Mouse (Mus musculus): ENCODE results near the gene Hmcn1. TPM values are rescaled to one million over a fixed set of nuclear protein-coding genes. Genes with fewer than 3 reads are reported as not detected.

Gene Hmcn1
- polyA plus RNA-seq, 1 experiment from 2014 or later: 8.9 TPM

- H3K4me1 ChIP-seq (ENCODE audit: control insufficient read depth, insufficient read depth, low read length): no peaks in the 10 kb centered on the region
- WGBS: 38% methylated on average over 2 of the region's 2 CpGs
- no peak overlapping the region for H3K4me3 ChIP-seq (ENCODE audit: low read depth, low read length)
- DNase-seq (ENCODE audit: low spot score) (peak; percentile 57), ATAC-seq (ENCODE audit: insufficient read depth, low FRiP score, low TSS enrichment) (no peak)
- H3K27ac ChIP-seq (ENCODE audit: low read depth, low read length): no peak overlapping the region
- no peak overlapping the region for H3K4me2 ChIP-seq (ENCODE audit: low read depth)
- no peaks in the 10 kb centered on the region for H3K27me3 ChIP-seq (ENCODE audit: control insufficient read depth, insufficient read depth, low read length)
- H3K9ac ChIP-seq (ENCODE audit: low read length): no peak overlapping the region
- H3K36me3 ChIP-seq (ENCODE audit: control insufficient read depth, insufficient read depth, low read length): no peaks in the 10 kb centered on the region
- H3K9me3 ChIP-seq (ENCODE audit: control insufficient read depth, low read length): no peaks in the 10 kb centered on the region
Measured at GRCm38 (mm10) chr1:150591253-150591652, 402.0 kb downstream of the Hmcn1 start.

DNA sequence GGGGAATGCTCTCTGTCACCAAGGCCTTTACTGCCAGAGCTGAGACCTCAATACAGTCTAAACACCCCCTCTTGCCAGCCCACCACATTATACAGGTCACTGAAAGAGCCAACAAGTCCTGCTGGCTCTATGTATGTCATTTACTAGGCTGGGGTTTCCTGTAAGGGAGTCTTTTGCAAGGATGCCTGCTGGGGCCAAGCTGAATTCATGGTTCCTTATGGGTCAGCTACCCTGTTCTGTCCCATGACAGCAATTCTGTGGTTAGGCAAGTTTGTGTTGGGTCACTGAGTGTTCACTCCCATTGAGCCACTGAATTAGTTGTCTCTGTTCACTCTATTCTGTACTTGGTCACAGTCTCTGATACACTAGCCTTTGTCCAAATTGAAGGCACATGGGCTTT lies 405.8 kb downstream of the Hmcn1 start:
- Histone ChIP-seq H3K4me3 (ENCODE audit: low read depth, low read length) (no peak overlapping the region), H3K27me3 (ENCODE audit: control insufficient read depth, insufficient read depth, low read length) (no peaks in the 10 kb centered on the region), H3K4me2 (ENCODE audit: low read depth) (no peak overlapping the region), H3K4me1 (ENCODE audit: control insufficient read depth, insufficient read depth, low read length) (0 out of 2 replicates have a peak, but pooled peaks cover 2% of the 10 kb centered on the region), H3K9me3 (ENCODE audit: control insufficient read depth, low read length) (no peaks in the 10 kb centered on the region), H3K36me3 (ENCODE audit: control insufficient read depth, insufficient read depth, low read length) (no peaks in the 10 kb centered on the region), H3K27ac (ENCODE audit: low read depth, low read length) (no peak overlapping the region), H3K9ac (ENCODE audit: low read length) (no peak overlapping the region)
- ATAC-seq (ENCODE audit: insufficient read depth, low FRiP score, low TSS enrichment) (peak; percentile 58), DNase-seq (ENCODE audit: low spot score) (peak; percentile 24)

GRCm38 (mm10) chr1:150584477-150584876 lies 408.8 kb downstream of the Hmcn1 start:
- Histone ChIP-seq H3K4me2 (ENCODE audit: low read depth) (no peak overlapping the region), H3K36me3 (ENCODE audit: control insufficient read depth, insufficient read depth, low read length) (no peaks in the 10 kb centered on the region), H3K9ac (ENCODE audit: low read length) (no peak overlapping the region), H3K4me3 (ENCODE audit: low read depth, low read length) (no peak overlapping the region), H3K9me3 (ENCODE audit: control insufficient read depth, low read length) (no peaks in the 10 kb centered on the region), H3K27ac (ENCODE audit: low read depth, low read length) (no peak overlapping the region), H3K4me1 (ENCODE audit: control insufficient read depth, insufficient read depth, low read length) (0 out of 2 replicates have a peak, but pooled peaks cover 2% of the 10 kb centered on the region), H3K27me3 (ENCODE audit: control insufficient read depth, insufficient read depth, low read length) (no peaks in the 10 kb centered on the region)
- WGBS: 91% methylated on average over 2 of the region's 2 CpGs
- ATAC-seq (ENCODE audit: insufficient read depth, low FRiP score, low TSS enrichment): no peak
- no peak for DNase-seq (ENCODE audit: low spot score)

- no peaks in the 10 kb centered on the region for H3K27me3 ChIP-seq (ENCODE audit: control insufficient read depth, insufficient read depth, low read length)
- no peak overlapping the region for H3K4me3 ChIP-seq (ENCODE audit: low read depth, low read length)
- no peaks in the 10 kb centered on the region for H3K36me3 ChIP-seq (ENCODE audit: control insufficient read depth, insufficient read depth, low read length)
- 0 out of 2 replicates have a peak, but pooled peaks cover 2% of the 10 kb centered on the region for H3K4me1 ChIP-seq (ENCODE audit: control insufficient read depth, insufficient read depth, low read length)
- ATAC-seq (ENCODE audit: insufficient read depth, low FRiP score, low TSS enrichment): peak; percentile 54; the same call in 1 of the 2 replicates
- H3K9me3 ChIP-seq (ENCODE audit: control insufficient read depth, low read length): no peaks in the 10 kb centered on the region
- WGBS: 35% methylated on average over 8 of the region's 8 CpGs
- no peak overlapping the region for H3K9ac ChIP-seq (ENCODE audit: low read length)
- H3K27ac ChIP-seq (ENCODE audit: low read depth, low read length): no peak overlapping the region
- peak; percentile 39 for DNase-seq (ENCODE audit: low spot score)
- no peak overlapping the region for H3K4me2 ChIP-seq (ENCODE audit: low read depth)
Measured at GRCm38 (mm10) chr1:150583734-150584133, 409.5 kb downstream of the Hmcn1 start.

- no peak overlapping the region for H3K4me3 ChIP-seq (ENCODE audit: low read depth, low read length)
- no peak overlapping the region for H3K4me2 ChIP-seq (ENCODE audit: low read depth)
- no peak overlapping the region for H3K9ac ChIP-seq (ENCODE audit: low read length)
- ATAC-seq (ENCODE audit: insufficient read depth, low FRiP score, low TSS enrichment) (no peak), DNase-seq (ENCODE audit: low spot score) (no peak)
- H3K27ac ChIP-seq (ENCODE audit: low read depth, low read length): no peak overlapping the region
- WGBS: 91% methylated on average over 7 of the region's 7 CpGs
- 0 out of 2 replicates have a peak, but pooled peaks cover 2% of the 10 kb centered on the region for H3K4me1 ChIP-seq (ENCODE audit: control insufficient read depth, insufficient read depth, low read length)
- H3K9me3 ChIP-seq (ENCODE audit: control insufficient read depth, low read length): no peaks in the 10 kb centered on the region
- no peaks in the 10 kb centered on the region for H3K27me3 ChIP-seq (ENCODE audit: control insufficient read depth, insufficient read depth, low read length)
- no peaks in the 10 kb centered on the region for H3K36me3 ChIP-seq (ENCODE audit: control insufficient read depth, insufficient read depth, low read length)
Measured at GRCm38 (mm10) chr1:150580561-150580960, 412.7 kb downstream of the Hmcn1 start.

DNA sequence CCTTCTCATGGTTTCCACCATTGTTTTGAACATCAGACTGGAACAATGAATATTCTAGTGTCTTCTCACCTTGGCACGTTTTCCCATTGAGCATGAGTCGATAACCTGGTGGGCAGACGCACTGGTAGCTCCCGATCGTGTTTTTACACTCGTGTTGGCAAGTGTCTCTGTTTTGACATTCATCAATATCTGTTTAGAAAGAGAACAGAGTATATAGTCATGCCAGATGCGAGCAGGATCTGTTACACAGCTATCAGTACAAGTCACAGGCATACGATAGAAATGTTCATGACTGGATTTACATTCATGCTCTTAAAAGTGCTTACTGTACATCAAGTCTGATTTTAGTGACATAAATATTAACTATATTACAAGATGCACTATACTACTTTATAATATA lies 419.8 kb downstream of the Hmcn1 start:
- Histone ChIP-seq H3K4me2 (ENCODE audit: low read depth) (no peak overlapping the region), H3K27me3 (ENCODE audit: control insufficient read depth, insufficient read depth, low read length) (no peaks in the 10 kb centered on the region), H3K9ac (ENCODE audit: low read length) (no peak overlapping the region), H3K4me1 (ENCODE audit: control insufficient read depth, insufficient read depth, low read length) (no peaks in the 10 kb centered on the region), H3K4me3 (ENCODE audit: low read depth, low read length) (no peak overlapping the region), H3K36me3 (ENCODE audit: control insufficient read depth, insufficient read depth, low read length) (no peaks in the 10 kb centered on the region), H3K27ac (ENCODE audit: low read depth, low read length) (no peak overlapping the region), H3K9me3 (ENCODE audit: control insufficient read depth, low read length) (no peaks in the 10 kb centered on the region)
- 93% methylated on average over 8 of the region's 8 CpGs for WGBS
- DNase-seq (ENCODE audit: low spot score) (no peak), ATAC-seq (ENCODE audit: insufficient read depth, low FRiP score, low TSS enrichment) (no peak)

DNA sequence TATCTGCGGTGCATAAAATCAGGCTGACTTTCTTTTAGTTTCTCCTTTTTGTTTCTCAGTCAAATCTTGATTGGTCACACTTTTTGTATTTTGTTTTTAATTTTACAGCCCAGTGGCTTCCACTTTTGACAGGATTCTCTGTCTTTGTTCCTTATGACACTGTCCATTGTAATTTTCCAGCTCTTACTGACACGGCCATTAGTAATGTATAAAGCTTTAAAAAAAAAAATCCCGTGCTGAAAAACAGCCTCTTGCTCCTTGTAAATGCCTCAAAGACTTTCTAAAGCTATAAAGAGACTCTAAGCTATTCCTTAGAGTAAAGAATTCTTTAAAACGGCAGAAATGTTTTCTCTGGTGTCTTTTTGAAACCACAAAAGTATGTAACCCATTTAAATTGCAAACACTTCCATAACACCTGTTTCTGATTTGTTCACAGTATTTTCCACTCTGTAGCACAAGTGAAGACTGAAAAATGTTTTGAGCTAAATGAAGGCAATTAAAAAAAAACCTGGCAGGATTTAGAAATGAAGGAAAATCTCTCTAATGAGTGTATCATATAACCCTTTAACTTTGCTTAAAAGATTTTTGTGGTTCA lies 422.6 kb downstream of the Hmcn1 start:
- DNase-seq (ENCODE audit: low spot score) (no peak), ATAC-seq (ENCODE audit: insufficient read depth, low FRiP score, low TSS enrichment) (peak; percentile 60)
- Histone ChIP-seq H3K27ac (ENCODE audit: low read depth, low read length) (no peak overlapping the region), H3K9me3 (ENCODE audit: control insufficient read depth, low read length) (no peaks in the 10 kb centered on the region), H3K4me3 (ENCODE audit: low read depth, low read length) (no peak overlapping the region), H3K36me3 (ENCODE audit: control insufficient read depth, insufficient read depth, low read length) (no peaks in the 10 kb centered on the region), H3K27me3 (ENCODE audit: control insufficient read depth, insufficient read depth, low read length) (no peaks in the 10 kb centered on the region), H3K9ac (ENCODE audit: low read length) (no peak overlapping the region), H3K4me1 (ENCODE audit: control insufficient read depth, insufficient read depth, low read length) (no peaks in the 10 kb centered on the region), H3K4me2 (ENCODE audit: low read depth) (no peak overlapping the region)
- WGBS: 34% methylated on average over 4 of the region's 4 CpGs

DNA sequence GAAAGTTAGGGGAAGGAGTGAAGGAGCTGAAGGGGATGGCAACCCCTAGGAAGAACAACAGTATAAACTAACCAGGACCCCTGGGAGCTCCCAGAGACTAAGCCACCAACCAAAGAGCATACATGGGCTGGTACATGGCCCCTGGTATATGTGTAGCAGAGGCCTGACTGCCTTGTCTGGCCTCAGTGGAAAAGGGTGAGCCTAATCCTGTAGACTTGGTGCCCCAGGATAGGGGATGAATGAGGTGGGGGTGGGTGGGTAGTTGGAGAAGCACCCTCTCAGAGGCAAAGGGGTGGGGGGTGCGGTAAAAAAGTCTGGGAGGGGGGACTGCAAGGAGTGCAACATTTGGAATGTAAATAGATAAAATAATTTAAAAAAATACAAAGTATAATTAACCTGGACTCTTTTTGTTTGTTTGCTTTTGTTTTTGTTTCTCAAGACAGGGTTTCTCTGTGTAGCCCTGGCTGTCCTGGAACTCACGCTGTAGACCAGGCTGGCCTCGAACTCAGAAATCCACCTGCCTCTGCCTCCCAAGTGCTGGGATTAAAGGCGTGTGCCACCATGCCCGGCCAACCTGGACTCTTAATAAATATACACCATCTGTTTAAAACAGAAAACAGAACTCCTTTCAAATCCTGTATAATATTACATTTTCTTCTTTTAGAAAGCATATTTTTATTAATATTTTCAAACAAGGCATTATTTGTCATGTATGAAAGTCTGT lies 423.3 kb downstream of the Hmcn1 start:
- Histone ChIP-seq H3K27me3 (ENCODE audit: control insufficient read depth, insufficient read depth, low read length) (no peaks in the 10 kb centered on the region), H3K4me2 (ENCODE audit: low read depth) (no peak overlapping the region), H3K9ac (ENCODE audit: low read length) (no peak overlapping the region), H3K4me3 (ENCODE audit: low read depth, low read length) (no peak overlapping the region), H3K27ac (ENCODE audit: low read depth, low read length) (no peak overlapping the region), H3K36me3 (ENCODE audit: control insufficient read depth, insufficient read depth, low read length) (no peaks in the 10 kb centered on the region), H3K4me1 (ENCODE audit: control insufficient read depth, insufficient read depth, low read length) (no peaks in the 10 kb centered on the region), H3K9me3 (ENCODE audit: control insufficient read depth, low read length) (no peaks in the 10 kb centered on the region)
- 77% methylated on average over 5 of the region's 5 CpGs for WGBS
- no peak for DNase-seq (ENCODE audit: low spot score)
- peak; percentile 48; the same call in 1 of the 2 replicates for ATAC-seq (ENCODE audit: insufficient read depth, low FRiP score, low TSS enrichment)

DNA sequence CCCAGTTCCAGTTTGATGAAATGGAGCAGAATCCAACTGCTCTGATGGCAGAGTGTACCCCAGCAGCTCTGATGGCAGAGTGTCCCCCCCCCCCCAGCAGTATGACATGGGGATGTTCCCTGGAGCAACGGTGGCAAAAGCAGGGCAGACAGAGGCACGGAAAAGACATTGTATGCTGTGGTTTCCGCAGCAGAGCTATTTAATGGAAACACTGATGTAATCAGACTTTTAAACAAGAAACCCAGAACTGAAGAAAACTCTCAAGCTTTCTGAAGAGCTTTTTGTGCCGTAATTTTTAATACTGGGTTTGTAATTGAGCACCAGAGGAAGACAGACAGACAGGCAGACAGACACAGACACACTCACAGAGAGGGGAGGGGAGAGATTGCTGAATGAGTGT lies 426.9 kb downstream of the Hmcn1 start:
- H3K27ac ChIP-seq (ENCODE audit: low read depth, low read length): no peak overlapping the region
- H3K4me2 ChIP-seq (ENCODE audit: low read depth): no peak overlapping the region
- ATAC-seq (ENCODE audit: insufficient read depth, low FRiP score, low TSS enrichment) (no peak), DNase-seq (ENCODE audit: low spot score) (no peak)
- H3K27me3 ChIP-seq (ENCODE audit: control insufficient read depth, insufficient read depth, low read length): no peaks in the 10 kb centered on the region
- no peaks in the 10 kb centered on the region for H3K9me3 ChIP-seq (ENCODE audit: control insufficient read depth, low read length)
- 91% methylated on average over 4 of the region's 4 CpGs for WGBS
- H3K36me3 ChIP-seq (ENCODE audit: control insufficient read depth, insufficient read depth, low read length): no peaks in the 10 kb centered on the region
- no peak overlapping the region for H3K4me3 ChIP-seq (ENCODE audit: low read depth, low read length)
- no peak overlapping the region for H3K9ac ChIP-seq (ENCODE audit: low read length)
- no peaks in the 10 kb centered on the region for H3K4me1 ChIP-seq (ENCODE audit: control insufficient read depth, insufficient read depth, low read length)

All from neural tube, embryonic 11.5 days (tissue).